Mouse (Mus musculus) heart, postnatal 0 days (tissue): ENCODE results near the gene Zbtb21.

Experiments used
- CTCF ChIP-seq: IDR thresholded peaks from 2 replicates; pipeline ENCODE4 v1.5.1; 2016; ENCODE audit warnings: antibody characterized with exemption, control low read depth, low read depth
- EP300 ChIP-seq: IDR thresholded peaks from 2 replicates; pipeline ENCODE4 v1.6.1; 2016; ENCODE audit warnings: antibody characterized with exemption, low read depth

- no peak for TF ChIP-seq CTCF
- TF ChIP-seq EP300 = no peak
Measured at GRCm38 (mm10) chr16:97922779-97923126, 39.7 kb downstream of the Zbtb21 start.
